Mouse (Mus musculus) C2C12 (cell line): ENCODE measurements around the gene Atat1.

Experiments
- CTCF ChIP-seq: IDR thresholded peaks from one replicate; pipeline ENCODE4 v1.5.1; 2011; ENCODE audit not compliant: control insufficient read depth, insufficient read depth, insufficient read length
- MYOG ChIP-seq: IDR thresholded peaks from one replicate; pipeline ENCODE4 v1.6.1; 2011; ENCODE audit not compliant: control insufficient read depth, insufficient read length; ENCODE audit errors: extremely low read depth
- USF1 ChIP-seq: IDR thresholded peaks from one replicate; pipeline ENCODE4 v1.6.1; 2011; ENCODE audit warnings: low read depth, mild to moderate bottlenecking, control low read depth, moderate library complexity

GRCm38 (mm10) chr17:35903992-35904355 is 5.9 kb downstream of the Atat1 start:
- TF ChIP-seq CTCF = no peak
- no peak for TF ChIP-seq MYOG
- TF ChIP-seq USF1 = no peak
